Mouse (Mus musculus) E14TG2a.4 (cell line): ENCODE measurements around the gene Pus3.

Experiments used
- H3K27me3 ChIP-seq: 2 replicates; pipeline ENCODE4 v1.6.1; 2014; ENCODE audit warnings: low read length, control low read depth; ENCODE audit not compliant: insufficient read depth
- H3K36me3 ChIP-seq: 2 replicates; pipeline ENCODE4 v1.6.1; 2014; ENCODE audit warnings: low read length, control low read depth; ENCODE audit not compliant: insufficient read depth
- H3K4me1 ChIP-seq: replicated peaks from 2 replicates; pipeline ENCODE4 v1.6.1; 2014; ENCODE audit warnings: low read depth, low read length, control low read depth
- H3K4me3 ChIP-seq: replicated peaks from 2 replicates; pipeline ENCODE4 v1.5.1; 2014; ENCODE audit warnings: mild to moderate bottlenecking, low read length
- H3K9me3 ChIP-seq: 2 replicates; pipeline ENCODE4 v1.6.1; 2014; ENCODE audit warnings: low read length, control low read depth
- CTCF ChIP-seq: conservative IDR thresholded peaks from 2 replicates; pipeline ENCODE4 v1.5.1; 2014; ENCODE audit warnings: low read length
- NANOG ChIP-seq: IDR thresholded peaks from 2 replicates; pipeline ENCODE4 v1.6.1; 2014; ENCODE audit warnings: borderline replicate concordance, low read length, mixed read lengths
- POU5F1 ChIP-seq: IDR thresholded peaks from 2 replicates; pipeline ENCODE4 v1.6.1; 2014; ENCODE audit warnings: low read length, borderline replicate concordance

Gene Pus3

DNA sequence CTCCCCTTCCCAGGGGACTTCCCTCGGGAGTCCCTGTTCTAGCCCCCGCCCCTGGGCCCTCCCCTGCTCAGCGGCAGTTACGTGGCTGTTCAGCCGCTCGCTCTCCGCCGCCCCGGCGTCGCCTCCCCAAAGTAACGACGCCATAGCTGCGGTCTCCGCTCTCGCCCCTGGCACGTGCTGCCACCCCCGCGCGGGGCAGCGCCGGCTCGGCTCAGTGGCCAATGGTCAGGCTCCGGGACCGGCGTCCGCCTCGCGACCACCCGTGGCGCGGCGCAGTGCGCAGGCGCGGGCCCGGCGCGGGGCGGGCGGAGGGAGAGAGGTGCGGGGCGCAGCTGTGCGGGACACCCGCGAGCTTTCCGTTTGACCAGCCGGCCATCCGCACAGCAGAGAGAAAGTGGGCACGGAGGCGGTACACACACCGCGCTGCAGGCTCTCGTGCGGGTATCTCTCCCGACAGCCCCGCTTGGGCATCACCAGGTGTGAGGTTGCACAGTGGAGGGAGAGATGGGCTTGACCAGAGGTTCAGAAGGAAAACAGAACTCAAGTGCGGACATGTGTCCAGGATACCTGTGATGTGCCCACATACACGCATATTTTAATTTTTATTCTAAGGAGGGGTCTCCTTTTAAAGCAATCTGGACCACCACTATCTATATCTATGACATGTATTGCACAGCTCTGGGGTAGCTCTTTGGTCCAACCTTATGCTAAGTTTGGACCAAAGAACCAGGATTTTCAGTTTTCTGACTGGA, at the start of gene Pus3, which contains the start of gene Ddx25:
Gene Pus3 (plus strand): TSS at position 339 of the 752 bp plus-strand sequence.
Gene Ddx25 (minus strand): TSS at position 272 of the 752 bp plus-strand sequence.
- Histone ChIP-seq H3K27me3 (peaks cover 38% of the 10 kb centered on the region), H3K9me3 (0 out of 2 replicates have a peak, but pooled peaks cover 6% of the 10 kb centered on the region), H3K4me3 (peak within 1 kb of the TSS; percentile 93), H3K36me3 (peaks cover 32% of the 10 kb centered on the region), H3K4me1 (peaks cover 45% of the 10 kb centered on the region)
- no peak for TF ChIP-seq POU5F1
- TF ChIP-seq NANOG, result no peak
- no peak for TF ChIP-seq CTCF

DNA sequence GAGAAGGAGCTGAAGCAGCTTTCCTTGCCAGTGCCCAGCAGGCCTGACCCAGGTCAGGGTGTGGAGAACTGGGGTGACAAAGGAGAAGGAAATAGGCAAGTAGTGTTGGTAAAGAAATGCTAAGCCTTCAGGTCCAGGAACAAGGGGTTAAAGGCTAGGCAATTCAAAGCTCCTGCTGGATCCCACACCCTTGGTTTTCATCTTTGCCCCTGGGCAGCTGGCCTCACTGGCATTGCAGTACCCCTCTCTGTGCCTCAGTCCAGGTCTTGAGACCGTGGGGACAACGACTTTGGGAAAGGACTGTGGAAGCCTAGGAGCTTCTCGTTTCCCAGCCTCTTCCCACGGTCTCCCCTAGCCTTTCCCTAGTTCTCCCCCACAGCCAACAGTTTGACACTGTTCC, 44.5 kb upstream of the Pus3 start:
- no peaks in the 10 kb centered on the region for H3K4me1 ChIP-seq
- no peak overlapping the region for H3K4me3 ChIP-seq
- no peaks in the 10 kb centered on the region; the same call in none of the 2 replicates for H3K27me3 ChIP-seq
- no peak for TF ChIP-seq NANOG
- TF ChIP-seq CTCF, result no peak
- no peak for TF ChIP-seq POU5F1
- H3K36me3 ChIP-seq, result no peaks in the 10 kb centered on the region
- no peaks in the 10 kb centered on the region for H3K9me3 ChIP-seq

DNA sequence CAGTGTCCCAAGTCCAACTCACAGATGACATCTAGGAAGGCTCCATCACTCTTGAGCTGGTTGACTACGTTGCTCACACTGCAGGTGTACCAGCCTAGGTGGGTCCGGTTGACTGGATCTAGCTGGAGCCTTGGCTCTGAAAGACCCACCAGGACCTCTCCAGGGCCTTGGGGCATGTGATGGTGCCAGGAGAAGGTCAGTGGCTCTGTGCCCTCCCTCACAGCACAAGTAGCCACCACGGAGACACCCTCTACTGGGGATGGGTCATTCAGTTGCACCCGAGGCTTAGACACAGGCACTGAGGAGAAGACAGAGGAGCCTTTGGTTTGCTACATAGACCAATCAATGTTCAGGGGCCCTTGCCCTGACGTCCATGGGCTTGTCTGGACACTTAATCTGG, 42.2 kb upstream of the Pus3 start:
- no peaks in the 10 kb centered on the region for H3K36me3 ChIP-seq
- H3K4me1 ChIP-seq, result no peaks in the 10 kb centered on the region
- H3K9me3 ChIP-seq, result no peaks in the 10 kb centered on the region
- H3K4me3 ChIP-seq, result no peak overlapping the region
- TF ChIP-seq POU5F1 (no peak), CTCF (no peak), NANOG (no peak)
- peaks cover 4% of the 10 kb centered on the region; the same call in 1 of the 2 replicates for H3K27me3 ChIP-seq

DNA sequence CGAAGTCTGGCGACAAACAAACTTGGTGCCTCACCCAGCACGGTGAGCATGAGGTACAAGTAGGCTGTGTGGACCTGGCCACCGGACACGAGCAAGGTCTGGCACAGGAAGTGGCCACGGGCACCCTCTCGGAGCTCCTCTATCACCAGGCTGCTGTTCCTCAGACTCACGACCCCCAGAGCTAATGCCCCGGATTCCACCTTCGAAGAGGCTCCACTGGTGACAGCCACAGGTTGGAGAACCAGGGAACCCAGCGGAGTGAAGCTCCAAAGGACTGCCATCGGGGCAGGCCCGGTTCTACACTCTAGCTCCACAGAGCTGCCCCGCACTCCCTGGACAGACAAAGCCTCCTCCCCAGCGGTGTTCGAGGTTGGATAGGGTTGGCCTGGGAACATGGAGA, 41.7 kb upstream of the Pus3 start:
- no peaks in the 10 kb centered on the region for H3K36me3 ChIP-seq
- no peak overlapping the region for H3K4me3 ChIP-seq
- H3K4me1 ChIP-seq, result no peaks in the 10 kb centered on the region
- peaks cover 4% of the 10 kb centered on the region; the same call in 1 of the 2 replicates for H3K27me3 ChIP-seq
- TF ChIP-seq POU5F1, result no peak
- TF ChIP-seq CTCF, result no peak
- no peak for TF ChIP-seq NANOG
- H3K9me3 ChIP-seq, result no peaks in the 10 kb centered on the region

DNA sequence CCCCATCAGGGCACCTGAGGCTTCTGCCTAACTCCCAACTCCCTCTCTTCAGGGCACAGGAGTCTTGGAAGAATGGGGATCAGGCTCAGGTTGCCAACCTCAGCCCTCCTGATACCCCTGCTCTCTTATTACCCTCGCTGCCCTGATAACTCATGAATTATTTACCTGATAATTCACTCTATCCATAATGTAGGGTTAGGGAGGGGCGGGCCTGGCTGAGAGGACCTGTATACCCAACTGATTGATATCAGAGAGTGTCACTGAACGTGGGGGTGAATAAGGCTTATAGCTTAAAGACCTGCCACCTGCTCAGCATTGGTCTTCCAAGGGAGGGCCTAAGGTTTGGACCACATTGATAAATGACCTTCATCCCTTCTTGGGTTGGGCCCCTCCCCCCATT, 40.2 kb upstream of the Pus3 start, which contains the start of gene Gm1113:
Gene Gm1113 (minus strand): TSS at position 101 of the 400 bp plus-strand sequence.
- Histone ChIP-seq H3K9me3 (no peaks in the 10 kb centered on the region), H3K4me1 (peaks cover under 1% of the 10 kb centered on the region; the same call in 1 of the 2 replicates), H3K27me3 (peaks cover 4% of the 10 kb centered on the region; the same call in 1 of the 2 replicates), H3K4me3 (no peak within 1 kb of the TSS), H3K36me3 (no peaks in the 10 kb centered on the region)
- no peak for TF ChIP-seq CTCF
- TF ChIP-seq POU5F1, result no peak
- no peak for TF ChIP-seq NANOG

DNA sequence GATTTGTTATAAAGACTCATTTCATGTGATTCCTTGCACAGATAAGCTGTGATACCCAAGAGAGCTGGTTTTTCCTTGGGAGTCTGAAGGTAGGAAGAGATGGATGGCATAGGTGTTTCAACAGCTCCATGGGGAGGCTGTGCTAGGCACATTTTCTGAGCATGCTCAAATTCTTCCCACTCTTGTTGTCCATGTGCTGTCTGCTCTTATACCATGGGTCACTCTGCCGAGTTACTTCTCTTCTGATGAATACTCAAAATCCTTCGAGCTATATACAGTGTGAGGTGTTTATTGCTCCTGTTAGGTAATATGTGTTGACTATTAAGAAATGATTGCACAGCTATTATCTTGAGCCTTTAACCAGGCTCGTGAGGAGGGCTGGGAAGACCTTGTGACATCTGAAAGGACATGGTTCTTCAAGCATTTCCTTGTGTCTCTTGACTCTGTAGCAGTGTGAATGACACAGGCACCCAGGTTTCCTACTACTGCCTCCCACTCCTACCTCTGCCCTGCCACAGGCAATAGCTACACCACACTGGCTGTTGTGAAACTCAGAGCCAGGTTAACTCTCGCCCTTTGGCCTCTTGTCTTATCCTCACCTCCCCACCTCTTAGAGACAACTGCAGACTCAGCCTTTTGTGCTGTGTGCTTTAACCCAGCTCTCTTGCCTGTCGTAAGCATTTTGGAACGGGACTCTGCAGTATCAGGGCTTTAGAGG, 37.6 kb upstream of the Pus3 start:
- Histone ChIP-seq H3K9me3 (no peaks in the 10 kb centered on the region), H3K4me1 (peaks cover 13% of the 10 kb centered on the region), H3K4me3 (no peak overlapping the region), H3K27me3 (peaks cover 4% of the 10 kb centered on the region; the same call in 1 of the 2 replicates), H3K36me3 (no peaks in the 10 kb centered on the region)
- TF ChIP-seq POU5F1 (no peak), CTCF (no peak), NANOG (no peak)

DNA sequence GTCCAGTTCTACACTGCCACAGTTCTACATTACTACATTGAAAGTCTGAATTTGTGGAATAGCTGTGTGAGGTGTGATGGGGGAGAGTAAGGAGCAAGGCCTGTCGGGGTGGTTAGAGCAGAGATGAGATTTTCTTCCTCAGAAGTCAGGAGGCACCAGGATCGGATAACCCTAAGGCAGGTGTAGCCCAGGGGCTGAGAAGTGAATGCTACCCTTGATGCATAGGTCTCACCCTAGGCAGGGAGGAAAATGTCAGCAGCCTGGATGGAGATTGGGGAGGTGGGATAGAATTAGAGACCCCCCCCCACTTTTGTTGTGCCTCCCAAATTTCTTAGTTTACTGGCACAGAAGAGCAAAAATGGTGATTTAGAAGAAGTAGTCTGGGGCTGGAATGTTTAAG, 36.2 kb upstream of the Pus3 start:
- Histone ChIP-seq H3K36me3 (no peaks in the 10 kb centered on the region), H3K9me3 (no peaks in the 10 kb centered on the region), H3K27me3 (peaks cover 4% of the 10 kb centered on the region; the same call in 1 of the 2 replicates), H3K4me1 (peaks cover 13% of the 10 kb centered on the region), H3K4me3 (no peak overlapping the region)
- no peak for TF ChIP-seq POU5F1
- TF ChIP-seq NANOG, result no peak
- TF ChIP-seq CTCF, result no peak

DNA sequence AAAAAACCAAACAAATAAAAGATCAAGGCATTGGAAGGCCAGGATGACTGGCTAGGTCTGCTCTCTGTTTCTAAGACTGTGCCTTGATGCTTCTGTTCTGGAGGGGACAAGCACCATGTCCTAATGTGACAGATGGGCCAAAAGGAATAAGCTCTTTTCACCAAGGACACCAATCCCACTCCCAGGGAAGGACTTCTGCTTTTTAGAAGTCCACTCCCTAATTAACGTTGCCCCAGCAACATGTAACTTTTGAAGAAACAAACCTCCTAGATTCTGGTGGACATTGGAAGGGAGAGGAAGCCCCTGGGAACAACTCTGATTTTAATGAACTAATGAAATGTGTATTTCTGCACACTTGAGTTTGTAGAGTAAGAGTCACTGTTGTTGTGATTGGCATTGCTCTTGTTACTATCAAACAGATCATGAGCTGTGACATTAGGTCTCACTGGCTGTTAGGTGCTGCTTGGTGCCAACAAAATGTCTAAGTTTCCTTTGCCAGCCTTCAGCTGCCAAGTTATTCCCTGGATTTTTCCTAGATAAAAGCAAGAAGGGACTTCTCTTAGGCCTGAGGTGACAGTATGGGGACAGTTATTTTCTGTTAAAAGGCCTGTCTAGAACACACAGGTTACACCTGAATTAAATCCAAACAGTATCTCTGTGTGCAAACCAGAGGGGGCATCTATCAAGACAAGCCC, 35.4 kb upstream of the Pus3 start:
- Histone ChIP-seq H3K9me3 (no peaks in the 10 kb centered on the region), H3K4me3 (no peak overlapping the region), H3K36me3 (no peaks in the 10 kb centered on the region), H3K27me3 (peaks cover 4% of the 10 kb centered on the region; the same call in 1 of the 2 replicates), H3K4me1 (peaks cover 13% of the 10 kb centered on the region)
- TF ChIP-seq POU5F1 (no peak), CTCF (no peak), NANOG (no peak)
